Mouse (Mus musculus): ENCODE results near the gene 9530068E07Rik.

Gene 9530068E07Rik

GRCm38 (mm10) chr11:52421053-52421778 is 25.0 kb downstream of the 9530068E07Rik start:
- peak; percentile 64 to 72 for DNase-seq (ENCODE audit: low spot score in 2 of 2)

- DNase-seq (ENCODE audit: low spot score in 2 of 2), result no peak
These were observed 33.2 kb downstream of the 9530068E07Rik start for GRCm38 (mm10) chr11:52429440-52429839.

- peak in 1 of 2 experiments; percentile 27 for DNase-seq (ENCODE audit: low spot score in 2 of 2)
These were observed 35.4 kb downstream of the 9530068E07Rik start for GRCm38 (mm10) chr11:52431594-52431993.

- DNase-seq (ENCODE audit: low spot score in 2 of 2), result no peak
These were observed 35.9 kb downstream of the 9530068E07Rik start for GRCm38 (mm10) chr11:52432148-52432547.

- peak in 1 of 2 experiments; percentile 24 for DNase-seq (ENCODE audit: low spot score in 2 of 2)
These were observed 37.0 kb downstream of the 9530068E07Rik start for GRCm38 (mm10) chr11:52433076-52433796.

- no peak for DNase-seq (ENCODE audit: low spot score in 2 of 2)
These were observed 37.6 kb downstream of the 9530068E07Rik start for GRCm38 (mm10) chr11:52433797-52434195.

- DNase-seq (ENCODE audit: low spot score in 2 of 2), result no peak
These were observed 39.2 kb downstream of the 9530068E07Rik start for GRCm38 (mm10) chr11:52435466-52435865.

GRCm38 (mm10) chr11:52437123-52437522 is 40.9 kb downstream of the 9530068E07Rik start:
- DNase-seq (ENCODE audit: low spot score in 2 of 2), result peak; percentile 19 to 59

GRCm38 (mm10) chr11:52441096-52441495 is 44.9 kb downstream of the 9530068E07Rik start:
- DNase-seq (ENCODE audit: low spot score in 2 of 2), result no peak

GRCm38 (mm10) chr11:52447242-52447641 is 51.0 kb downstream of the 9530068E07Rik start:
- DNase-seq (ENCODE audit: low spot score in 2 of 2), result no peak

- DNase-seq (ENCODE audit: low spot score in 2 of 2), result no peak
These were observed 52.8 kb downstream of the 9530068E07Rik start for GRCm38 (mm10) chr11:52449004-52449403.

GRCm38 (mm10) chr11:52458281-52458680 is 62.1 kb downstream of the 9530068E07Rik start:
- DNase-seq (ENCODE audit: low spot score in 2 of 2), result no peak

All from frontal cortex, postnatal 25 days (tissue).